Mouse (Mus musculus) neural tube, embryonic 14.5 days (tissue): ENCODE results near the gene Myo5a. TPM values are rescaled to one million over a fixed set of nuclear protein-coding genes. Genes with fewer than 3 reads are reported as not detected.
"Not testable (repeated sequence)": the region's sequence is repeated elsewhere in the genome, so short reads cannot be mapped to it uniquely, and the experiment has no call there.

Experiments
- ATAC-seq: fragments of 200-750 bp; cut with Nextera tagmentation; 2 replicates; pipeline ENCODE4 v1.8.0; 2017; ENCODE audit warnings: low read depth, mild to moderate bottlenecking, moderate TSS enrichment, moderate library complexity
- H3K27ac ChIP-seq: fragments of 300-500 bp; sonication (generic); 2 replicates; pipeline ENCODE4 v1.5.1; 2014; ENCODE audit warnings: low read depth, mild to moderate bottlenecking, control low read depth, low read length, moderate library complexity, mixed read lengths
- H3K27me3 ChIP-seq: fragments of 300-500 bp; sonication (generic); 2 replicates; pipeline ENCODE4 v1.6.1; 2014; ENCODE audit warnings: low read length; ENCODE audit not compliant: control insufficient read depth, insufficient read depth
- H3K36me3 ChIP-seq: fragments of 300-500 bp; sonication (generic); 2 replicates; pipeline ENCODE4 v1.6.1; 2014; ENCODE audit warnings: low read length, mixed read lengths; ENCODE audit not compliant: control insufficient read depth, insufficient read depth
- H3K4me1 ChIP-seq: fragments of 300-500 bp; sonication (generic); 2 replicates; pipeline ENCODE4 v1.6.1; 2014; ENCODE audit warnings: low read length; ENCODE audit not compliant: control insufficient read depth, insufficient read depth
- H3K4me2 ChIP-seq: fragments of 300-500 bp; sonication (generic); 2 replicates; pipeline ENCODE4 v1.6.1; 2014; ENCODE audit warnings: mild to moderate bottlenecking, low read depth, low read length, control low read depth
- H3K4me3 ChIP-seq: fragments of 300-500 bp; sonication (generic); 2 replicates; pipeline ENCODE4 v1.5.1; 2014; ENCODE audit warnings: low read depth, low read length, control low read depth, mixed read lengths
- H3K9ac ChIP-seq: fragments of 300-500 bp; sonication (generic); replicated peaks from 2 replicates; pipeline ENCODE4 v1.6.1; 2014; ENCODE audit warnings: low read depth, mild to moderate bottlenecking, control low read depth, low read length, mixed read lengths
- H3K9me3 ChIP-seq: fragments of 300-500 bp; sonication (generic); 2 replicates; pipeline ENCODE4 v1.6.1; 2016; ENCODE audit warnings: low read length; ENCODE audit not compliant: control insufficient read depth
- WGBS: fragments of 180-500 bp; shearing (Covaris S2); extraction: QIAGEN DNeasy Blood & Tissue Kit; methylation state at CpG from one replicate; pipeline ENCODE4 v1.1.7; 2014; 5-methylcytosine and 5-hydroxymethylcytosine counted together
- polyA plus RNA-seq: library from polyadenylated mRNA; unstranded; fragments of >200 nt; fragmentation: Nextera tagmentation; extraction: Ambion mirVana; gene quantifications from 2 replicates; pipeline ENCODE4 v1.2.1, GENCODE M21; 2014

Myo5a gene
- polyA plus RNA-seq, 1 experiment from 2014 or later = 60.0 TPM

- ATAC-seq = no peak
- Histone ChIP-seq H3K36me3 (no peaks in the 10 kb centered on the region), H3K27me3 (no peaks in the 10 kb centered on the region), H3K27ac (no peak overlapping the region), H3K9ac (no peak overlapping the region), H3K4me1 (no peaks in the 10 kb centered on the region), H3K4me2 (no peak overlapping the region), H3K9me3 (no peaks in the 10 kb centered on the region), H3K4me3 (no peak overlapping the region)
- WGBS = 90% methylated on average over 13 of the region's 13 CpGs
Measured at GRCm38 (mm10) chr9:75246080-75246930, 175.5 kb downstream of the Myo5a start.

GRCm38 (mm10) chr9:75247870-75248269, 177.1 kb downstream of the Myo5a start:
- Histone ChIP-seq H3K9ac (no peak overlapping the region), H3K9me3 (no peaks in the 10 kb centered on the region), H3K4me3 (no peak overlapping the region), H3K4me2 (no peak overlapping the region), H3K27me3 (no peaks in the 10 kb centered on the region), H3K4me1 (no peaks in the 10 kb centered on the region), H3K36me3 (no peaks in the 10 kb centered on the region), H3K27ac (no peak overlapping the region)
- ATAC-seq = no peak
- WGBS = 85% methylated on average over 6 of the region's 6 CpGs

GRCm38 (mm10) chr9:75248359-75248758, 177.5 kb downstream of the Myo5a start:
- 73% methylated on average over 1 of the region's 1 CpGs for WGBS
- Histone ChIP-seq H3K4me3 (no peak overlapping the region), H3K9me3 (no peaks in the 10 kb centered on the region), H3K4me1 (no peaks in the 10 kb centered on the region), H3K36me3 (no peaks in the 10 kb centered on the region), H3K9ac (no peak overlapping the region), H3K27me3 (no peaks in the 10 kb centered on the region), H3K4me2 (no peak overlapping the region), H3K27ac (no peak overlapping the region)
- no peak for ATAC-seq

GRCm38 (mm10) chr9:75248874-75249273, 178.1 kb downstream of the Myo5a start:
- no peaks in the 10 kb centered on the region for H3K9me3 ChIP-seq
- no peak for ATAC-seq

GRCm38 (mm10) chr9:75253158-75253557, 182.3 kb downstream of the Myo5a start:
- H3K4me1 ChIP-seq, H3K4me3 ChIP-seq, H3K27ac ChIP-seq, H3K9ac ChIP-seq, H3K36me3 ChIP-seq, H3K9me3 ChIP-seq, H3K27me3 ChIP-seq, H3K4me2 ChIP-seq, ATAC-seq: not testable (repeated sequence)
- 84% methylated on average over 6 of the region's 6 CpGs for WGBS

More at GRCm38 (mm10) chr9:75248874-75249273, 178.1 kb downstream of the Myo5a start:
- H3K4me1 ChIP-seq = peaks cover 3% of the 10 kb centered on the region; the same call in 1 of the 2 replicates
- no peak overlapping the region for H3K27ac ChIP-seq
- no peak overlapping the region for H3K4me3 ChIP-seq
- no peak overlapping the region for H3K4me2 ChIP-seq
- no peak overlapping the region for H3K9ac ChIP-seq
- no peaks in the 10 kb centered on the region for H3K27me3 ChIP-seq
- no peaks in the 10 kb centered on the region for H3K36me3 ChIP-seq

DNA sequence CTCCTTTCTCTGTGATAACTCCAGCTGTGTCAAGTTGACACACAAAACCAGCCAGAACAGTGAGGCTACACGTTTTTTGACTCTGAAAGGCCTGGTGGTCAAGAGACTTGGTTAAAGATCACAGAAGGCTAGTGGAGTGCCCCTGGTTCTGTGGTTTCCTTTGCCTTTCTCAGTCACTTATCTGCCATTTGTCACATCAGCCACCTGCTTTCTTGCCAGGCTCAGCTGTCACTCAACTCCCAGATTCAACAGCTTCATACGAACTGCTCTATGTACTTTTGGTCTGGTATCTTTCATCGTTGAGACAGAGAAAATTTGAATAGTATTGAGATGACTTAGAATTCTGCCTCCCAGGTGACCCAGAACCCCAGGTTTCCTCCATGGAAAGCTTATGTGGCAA, 183.0 kb downstream of the Myo5a start:
- WGBS = 63% methylated on average over 3 of the region's 3 CpGs

DNA sequence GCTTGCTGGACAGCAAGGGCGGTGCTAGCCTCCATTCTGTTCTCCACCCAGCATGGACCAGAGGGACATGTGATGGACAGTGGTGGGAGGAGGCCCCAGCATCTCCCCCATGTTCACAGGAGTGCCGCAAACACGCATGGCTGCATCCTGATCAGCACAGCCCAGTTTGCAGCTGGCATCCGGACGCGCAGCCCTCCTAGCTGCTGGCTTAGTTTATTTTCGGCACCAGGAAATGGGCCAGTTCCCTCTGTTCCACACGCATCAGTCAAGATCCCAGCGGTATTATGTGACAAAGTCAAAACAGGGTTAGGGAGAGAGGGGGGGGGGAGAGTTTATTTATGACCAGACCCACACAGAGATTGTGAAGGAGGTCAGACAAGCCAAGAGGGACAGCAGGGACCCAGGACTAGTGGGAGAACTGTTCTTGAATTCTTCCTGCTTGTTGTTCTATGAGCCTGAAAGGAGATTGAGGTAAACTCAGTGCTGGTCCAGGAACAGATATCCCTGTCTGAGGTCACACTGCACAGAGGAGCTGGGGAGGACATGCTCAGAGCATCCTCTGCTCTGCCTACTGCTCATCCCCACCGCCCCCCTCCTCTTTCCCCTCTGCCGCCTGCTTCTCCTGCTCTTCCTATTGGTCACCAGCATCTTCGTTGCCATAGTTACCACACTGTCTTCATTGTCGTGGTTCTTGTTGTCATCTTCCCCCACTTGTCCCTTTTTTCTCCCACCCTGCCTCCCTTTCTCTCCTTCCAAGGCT, 183.6 kb downstream of the Myo5a start:
- Histone ChIP-seq H3K4me1 (peaks cover 6% of the 10 kb centered on the region), H3K9me3 (no peaks in the 10 kb centered on the region), H3K36me3 (no peaks in the 10 kb centered on the region), H3K27ac (peak overlapping the region; percentile 56), H3K4me3 (no peak overlapping the region), H3K27me3 (no peaks in the 10 kb centered on the region), H3K9ac (0 out of 2 replicates have a peak overlapping the region, but pooled peaks have one; percentile 21), H3K4me2 (no peak overlapping the region)
- WGBS = 36% methylated on average over 13 of the region's 13 CpGs
- peak; percentile 94 for ATAC-seq

More for the DNA sequence above, 183.0 kb downstream of the Myo5a start:
- ATAC-seq = no peak
- H3K27me3 ChIP-seq = no peaks in the 10 kb centered on the region
- H3K27ac ChIP-seq = peak overlapping the region; percentile 56
- H3K36me3 ChIP-seq = no peaks in the 10 kb centered on the region
- no peaks in the 10 kb centered on the region for H3K9me3 ChIP-seq
- no peak overlapping the region for H3K4me3 ChIP-seq
- no peak overlapping the region for H3K4me2 ChIP-seq
- no peak overlapping the region for H3K9ac ChIP-seq
- peaks cover 6% of the 10 kb centered on the region for H3K4me1 ChIP-seq

- Histone ChIP-seq H3K4me2 (no peak overlapping the region), H3K27ac (no peak overlapping the region), H3K9ac (no peak overlapping the region), H3K36me3 (no peaks in the 10 kb centered on the region), H3K4me3 (no peak overlapping the region), H3K4me1 (peaks cover 8% of the 10 kb centered on the region), H3K27me3 (no peaks in the 10 kb centered on the region), H3K9me3 (no peaks in the 10 kb centered on the region)
- no peak for ATAC-seq
- 92% methylated on average over 14 of the region's 14 CpGs for WGBS
Measured at GRCm38 (mm10) chr9:75255820-75256545, 185.2 kb downstream of the Myo5a start.
